Mouse (Mus musculus): ENCODE results near the gene Mapk1.
A peak's percentile ranks its signal among the peaks of the same experiment; 100 is the strongest.
"Not testable (repeated sequence)": the region's sequence is repeated elsewhere in the genome, so short reads cannot be mapped to it uniquely, and the experiment has no call there.

Gene Mapk1

DNA sequence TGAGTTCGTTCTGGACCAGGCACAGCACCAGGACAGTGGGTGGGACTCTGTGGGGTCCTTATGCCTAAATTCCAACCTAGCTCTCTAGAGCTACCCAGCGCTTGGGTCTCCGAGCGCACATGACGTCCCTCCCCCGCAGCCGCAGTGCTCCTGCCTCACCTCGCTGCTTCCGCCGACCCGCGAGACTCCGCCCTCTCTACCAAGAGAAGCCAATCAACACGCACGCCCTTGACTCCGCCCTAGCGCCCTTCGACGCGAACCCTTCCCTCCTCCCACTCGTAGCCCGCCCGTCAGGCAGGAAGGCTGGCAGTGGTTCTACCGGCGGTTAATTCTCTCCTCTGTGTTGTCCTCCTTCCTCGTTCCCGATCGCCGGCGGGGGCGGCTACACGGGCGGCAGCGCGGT, at the start of gene Mapk1:
Mapk1 (plus strand) TSS at position 252 of the 403 bp plus-strand sequence.
- DNase-seq (ENCODE audit: low spot score), result peak; percentile 97

DNA sequence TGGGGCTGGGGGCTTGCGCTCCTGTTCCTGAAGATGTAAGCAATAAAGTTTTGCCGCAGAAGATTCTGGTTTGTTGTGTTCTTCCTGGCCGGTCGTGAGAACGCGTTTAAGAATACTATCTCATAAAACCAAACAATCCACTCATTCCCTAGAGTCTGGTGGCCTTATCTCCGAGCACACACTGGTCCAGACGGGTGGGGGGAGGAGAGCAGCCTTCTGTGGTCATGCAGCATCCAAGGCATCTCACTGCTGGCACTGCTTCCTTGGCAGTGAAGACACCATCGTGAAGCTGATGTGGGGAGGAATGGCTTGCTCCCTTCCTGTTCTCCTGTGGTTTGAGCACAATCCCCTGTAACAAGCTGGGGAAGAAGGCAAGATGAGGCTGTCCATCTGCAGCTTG, 43.6 kb upstream of the Mapk1 start:
- DNase-seq (ENCODE audit: low spot score), result no peak

DNA sequence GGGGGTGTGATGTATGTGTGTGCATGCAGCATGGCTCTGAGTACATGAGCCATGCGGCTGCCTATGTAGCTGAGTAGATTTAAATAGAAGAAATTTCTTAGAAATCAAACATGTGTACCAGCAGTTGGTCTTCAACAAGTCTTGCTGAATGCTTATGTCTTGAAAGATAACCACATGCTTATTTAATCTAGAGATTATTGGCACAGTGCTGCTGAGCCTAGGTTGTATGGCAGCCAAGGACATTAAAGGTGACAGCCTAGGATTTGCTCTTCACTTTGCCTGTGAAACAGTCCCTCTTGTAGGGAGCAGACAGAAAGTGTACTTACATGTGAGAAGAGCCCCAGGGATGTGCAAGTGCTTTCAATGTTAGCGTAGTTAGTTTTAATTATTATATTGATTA, 42.1 kb upstream of the Mapk1 start:
- DNase-seq (ENCODE audit: low spot score), result no peak

DNA sequence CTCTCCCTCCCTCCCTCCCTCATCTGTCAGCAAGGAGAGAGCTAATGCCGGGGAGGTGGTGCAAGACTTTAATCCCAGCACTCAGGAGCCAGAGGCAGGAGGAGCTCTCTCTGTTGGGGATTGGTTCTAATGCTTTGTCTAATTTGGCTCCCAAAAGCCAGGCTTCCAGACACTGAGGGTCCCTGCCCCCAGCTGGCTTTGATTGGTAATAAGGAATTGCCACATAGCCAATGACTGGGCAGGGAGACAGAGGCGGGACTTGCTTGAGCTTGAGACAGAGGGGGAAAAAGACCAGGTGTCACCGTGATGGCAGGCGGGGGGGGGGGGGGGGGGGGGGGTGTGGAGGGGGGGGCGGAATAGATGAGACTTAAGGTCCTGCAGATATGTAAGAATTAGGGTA, 24.6 kb upstream of the Mapk1 start:
- DNase-seq (ENCODE audit: low spot score), result peak; percentile 28

DNA sequence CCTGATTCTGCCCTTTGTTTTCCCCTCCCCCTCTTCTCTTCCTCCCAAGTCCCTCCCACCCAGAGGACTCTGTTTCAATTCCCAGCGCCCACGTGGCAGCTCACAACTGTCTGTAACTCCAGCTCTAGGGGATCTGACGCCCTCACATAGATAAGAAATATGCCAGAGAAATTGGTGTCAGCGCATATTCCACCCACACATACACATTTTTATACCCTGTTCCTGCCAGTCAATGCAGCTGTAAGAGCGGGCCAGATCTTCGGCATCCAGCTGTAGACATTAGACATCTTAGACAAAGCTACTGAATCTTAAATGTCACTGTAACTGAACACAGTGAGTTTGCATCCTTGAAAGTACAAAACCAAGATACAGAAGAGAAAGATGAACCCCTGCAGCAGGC, 23.3 kb upstream of the Mapk1 start:
- no peak for DNase-seq (ENCODE audit: low spot score)

DNA sequence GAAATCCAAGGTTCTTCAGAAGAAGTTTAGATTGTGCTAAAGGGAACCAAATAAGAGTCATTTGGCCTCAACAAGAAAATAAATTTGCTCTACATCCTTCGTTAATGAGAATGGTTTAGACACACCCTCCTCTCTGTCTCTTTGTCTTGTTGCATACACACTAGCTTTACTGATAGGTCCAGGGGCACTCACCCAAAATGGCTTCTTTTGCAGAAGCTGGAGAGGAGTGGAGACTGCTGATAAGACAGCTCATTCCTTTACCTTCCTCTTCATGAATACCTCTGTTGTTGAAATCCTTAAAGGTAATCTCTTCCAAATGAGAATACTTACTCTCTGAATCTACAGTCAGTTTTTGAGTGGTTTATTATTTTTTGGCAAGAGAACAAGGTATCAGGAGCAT, 18.0 kb upstream of the Mapk1 start:
- DNase-seq (ENCODE audit: low spot score), result no peak

DNA sequence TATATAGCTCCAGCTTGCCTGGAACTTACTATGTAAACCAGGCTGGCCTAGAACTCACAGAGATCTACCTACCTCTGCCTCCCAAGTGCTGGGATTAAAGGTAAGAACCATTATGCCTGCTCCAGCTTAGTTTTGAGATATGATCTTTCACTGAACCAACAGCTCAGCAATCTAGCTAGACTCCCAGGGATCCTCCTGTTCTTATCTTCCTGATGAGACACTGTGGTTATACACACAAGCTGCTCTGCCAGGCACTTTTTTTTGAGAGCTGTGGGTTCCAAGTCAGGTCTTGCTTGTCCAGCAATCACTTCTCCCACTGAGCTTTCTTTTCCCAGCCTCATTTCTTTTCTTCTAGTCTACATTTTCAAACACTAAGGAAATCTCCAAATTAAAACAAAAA, 16.9 kb upstream of the Mapk1 start:
- DNase-seq (ENCODE audit: low spot score), result no peak

DNA sequence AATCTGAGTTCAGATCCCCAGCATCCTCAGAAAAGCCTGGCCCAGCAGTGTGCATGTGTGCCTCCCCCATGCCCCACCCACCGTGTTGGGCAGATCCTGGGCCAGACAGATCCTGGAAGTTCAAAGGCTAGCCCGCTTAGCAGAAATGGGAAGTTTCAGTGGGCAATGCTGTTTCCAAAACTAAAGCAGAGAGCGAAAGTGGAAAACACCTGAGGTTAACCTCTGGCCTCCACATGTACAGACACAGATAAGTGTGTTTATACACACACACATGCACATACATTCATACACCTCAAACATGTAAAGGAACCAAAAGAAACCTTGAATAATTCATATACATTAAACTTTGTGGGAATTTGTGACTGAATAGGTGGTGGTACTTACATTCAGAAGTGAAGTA, 5.1 kb upstream of the Mapk1 start:
- no peak for DNase-seq (ENCODE audit: low spot score)

DNA sequence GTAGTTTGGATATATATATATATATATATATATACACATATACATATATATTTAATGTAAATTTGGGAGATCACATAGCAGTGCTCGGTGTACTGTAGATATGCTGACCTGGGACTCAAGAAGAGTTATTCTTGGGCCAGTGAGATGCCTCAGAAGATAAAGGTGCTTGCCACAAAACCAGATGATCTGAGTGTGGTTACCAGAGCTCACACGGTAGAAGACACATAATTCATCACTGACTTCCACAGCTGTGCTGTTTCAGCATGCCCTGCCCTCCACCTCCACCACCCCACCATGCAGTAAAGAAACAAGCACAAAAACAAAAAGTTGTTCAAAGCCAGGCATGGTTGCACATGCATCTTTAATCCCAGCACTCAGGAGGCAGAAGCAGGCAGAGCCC, 4.4 kb upstream of the Mapk1 start:
- DNase-seq (ENCODE audit: low spot score), result no peak

DNA sequence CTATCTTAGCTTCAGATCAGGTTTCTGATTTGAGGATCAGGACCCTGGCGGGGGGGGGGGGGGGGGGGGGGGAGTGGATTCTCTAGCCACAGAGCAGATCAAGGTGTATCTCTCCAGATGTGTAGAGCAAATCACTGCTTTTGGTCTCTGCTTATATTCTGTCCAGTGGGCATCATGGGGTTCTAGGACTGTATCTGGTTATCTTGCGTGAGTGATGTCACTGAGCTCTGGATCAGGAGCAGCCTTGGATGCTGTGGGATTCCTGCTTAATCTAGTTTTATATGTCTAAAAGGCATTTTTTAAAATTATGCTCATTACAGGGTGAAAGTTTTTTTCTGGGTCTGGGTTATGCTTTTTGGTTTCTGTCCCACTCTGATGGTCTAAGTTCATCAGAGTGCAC, 546 bp upstream of the Mapk1 start:
- no peak for DNase-seq (ENCODE audit: low spot score)

DNA sequence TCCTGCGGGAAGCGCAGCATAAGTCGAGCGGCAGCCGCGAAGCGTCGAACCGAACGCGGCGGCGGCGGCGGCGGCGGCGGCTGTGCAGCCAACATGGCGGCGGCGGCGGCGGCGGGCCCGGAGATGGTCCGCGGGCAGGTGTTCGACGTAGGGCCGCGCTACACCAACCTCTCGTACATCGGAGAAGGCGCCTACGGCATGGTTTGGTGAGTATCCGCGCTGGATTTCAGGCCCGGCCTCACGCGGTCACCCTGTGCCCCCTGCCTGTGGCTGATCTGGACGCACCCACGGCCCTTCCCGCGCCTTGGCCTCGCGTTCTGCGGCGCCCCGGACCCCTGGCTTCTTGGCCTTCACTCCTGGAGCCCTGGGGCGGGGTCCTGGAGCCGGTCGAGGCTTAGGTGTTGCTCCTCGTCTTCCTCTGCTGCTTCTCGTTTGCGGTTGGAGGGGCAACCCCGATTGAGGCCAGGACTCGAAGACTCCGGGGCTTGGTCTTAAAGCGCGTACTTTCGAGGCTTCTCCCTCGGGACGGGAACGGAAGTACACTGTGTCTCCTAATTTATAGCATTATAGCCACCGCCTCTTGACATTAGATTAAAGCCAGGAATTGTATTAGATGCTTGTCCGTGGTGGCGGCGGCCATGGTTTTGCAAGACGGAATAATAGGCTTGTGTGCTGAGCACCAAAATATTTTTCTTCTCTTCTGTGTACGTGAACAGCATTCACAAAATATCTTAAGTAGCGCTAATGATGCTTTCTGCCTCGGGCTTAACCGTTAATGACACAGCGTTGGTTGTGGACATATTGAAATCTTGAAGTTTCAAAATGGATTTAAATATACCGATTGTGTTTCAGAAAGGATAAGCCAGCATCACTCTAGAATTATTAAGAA, 596 bp downstream of the Mapk1 start:
- DNase-seq (ENCODE audit: low spot score), result peak; percentile 80

DNA sequence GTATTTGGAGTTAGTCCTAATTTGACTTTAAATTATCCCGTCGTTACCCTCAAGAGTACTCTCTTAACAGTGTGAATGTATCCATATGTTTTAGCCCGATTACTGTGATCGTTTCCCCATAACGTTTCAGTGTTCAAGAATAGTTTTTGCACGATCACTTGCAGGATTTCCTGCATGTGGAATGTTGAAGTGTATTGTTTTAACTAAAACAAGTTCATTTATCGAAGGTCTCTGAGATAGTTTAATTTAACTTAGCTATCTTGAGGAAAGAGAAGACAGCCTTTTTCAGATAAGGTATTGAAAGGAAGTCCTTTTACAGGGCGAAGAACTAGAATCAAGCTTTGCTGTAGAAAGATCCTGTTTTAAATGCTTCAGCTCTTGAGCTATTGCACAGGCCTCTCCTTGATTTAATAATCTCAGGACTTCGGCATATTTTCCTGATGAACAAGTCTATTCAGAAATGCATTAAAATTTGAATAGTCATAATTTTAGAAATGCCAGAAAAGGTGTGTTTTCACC, 1.3 kb downstream of the Mapk1 start:
- DNase-seq (ENCODE audit: low spot score), result no peak

DNA sequence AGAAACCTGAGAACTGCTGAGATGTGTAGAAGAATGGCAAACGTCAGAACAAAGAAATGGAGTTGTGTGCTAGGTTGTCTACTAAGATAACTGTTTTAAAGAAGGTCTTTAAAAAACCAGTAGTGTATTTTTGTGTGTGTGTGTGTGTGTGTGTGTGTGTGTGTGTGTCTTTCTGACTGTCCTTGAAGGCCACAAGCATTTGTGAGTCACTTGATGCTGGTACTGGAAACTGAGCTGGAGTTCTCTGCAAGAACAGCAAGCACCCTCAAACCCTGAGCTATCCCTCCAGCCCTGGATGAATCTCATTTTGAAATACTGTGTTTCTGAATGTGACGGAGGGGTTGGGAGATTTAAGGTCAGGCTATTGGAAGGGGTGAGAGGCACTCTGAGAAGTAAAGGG, 4.1 kb downstream of the Mapk1 start:
- DNase-seq (ENCODE audit: low spot score), result no peak

DNA sequence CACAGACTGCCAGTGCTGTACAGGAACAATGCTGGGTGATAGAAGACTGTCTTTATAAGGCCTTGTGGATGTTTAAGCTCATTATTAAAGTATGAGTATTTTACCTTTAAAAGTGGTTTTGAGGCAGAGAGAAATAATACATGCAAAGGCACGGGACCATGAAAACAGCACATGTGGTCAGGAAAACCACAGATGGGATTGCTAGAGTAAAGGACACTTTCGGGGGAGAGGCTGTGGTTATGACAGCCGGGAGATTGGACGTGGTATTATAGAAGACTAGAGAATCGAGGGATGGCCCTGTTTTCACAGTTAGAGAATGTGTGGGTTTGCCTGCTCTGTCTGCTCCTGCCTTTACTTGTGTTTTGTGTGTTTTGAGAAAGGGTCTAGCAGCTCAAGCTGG, 5.7 kb downstream of the Mapk1 start:
- DNase-seq (ENCODE audit: low spot score), result no peak

DNA sequence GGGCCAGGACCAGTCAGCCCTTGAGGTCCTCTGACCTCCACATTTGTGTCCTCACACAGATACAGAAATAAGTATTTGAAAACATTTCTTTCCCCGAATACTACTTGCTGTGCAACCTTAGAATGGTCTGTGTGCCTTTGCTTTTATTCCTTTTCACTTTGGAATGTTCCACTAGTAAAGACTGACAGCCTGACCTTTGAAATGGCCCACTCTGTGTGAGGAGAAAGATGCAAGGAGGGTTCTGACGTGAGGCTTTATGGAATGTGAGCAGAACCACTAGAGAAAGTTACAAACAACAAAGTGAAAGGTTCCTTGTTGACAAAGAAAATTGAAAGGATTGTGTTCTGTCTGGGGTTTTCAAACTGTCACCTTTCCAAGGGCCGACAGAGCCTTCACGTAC, 6.8 kb downstream of the Mapk1 start:
- DNase-seq (ENCODE audit: low spot score), result no peak

DNA sequence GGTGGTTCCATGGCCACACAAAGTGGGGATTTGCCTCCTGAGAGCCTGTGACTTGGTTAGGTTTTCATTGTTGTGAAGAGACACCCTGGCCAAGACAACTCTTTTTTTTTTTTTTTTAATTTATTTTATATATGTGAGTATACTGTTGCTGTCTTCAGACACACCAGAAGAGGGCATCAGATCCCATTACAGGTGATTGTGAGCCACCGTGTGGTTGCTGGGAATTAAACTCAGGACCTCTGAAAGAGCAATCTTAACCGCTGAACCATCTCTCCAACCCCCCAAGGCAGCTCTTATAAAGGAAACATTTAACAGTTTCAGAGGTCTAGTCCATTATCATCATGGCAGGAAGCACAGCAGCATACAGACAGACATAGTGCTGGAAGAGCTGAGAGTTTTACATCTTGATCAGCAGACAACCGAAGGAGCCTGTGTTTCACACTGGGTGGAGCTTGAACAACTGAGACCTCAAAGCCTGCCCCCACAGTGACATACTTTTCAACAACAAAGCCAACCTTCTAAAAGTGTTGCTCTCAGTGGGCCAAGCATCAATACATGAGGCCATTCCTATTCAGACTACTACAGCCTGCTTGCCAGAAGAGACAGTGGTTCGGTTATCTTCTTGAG, 11.4 kb downstream of the Mapk1 start:
- no peak for DNase-seq (ENCODE audit: low spot score)

DNA sequence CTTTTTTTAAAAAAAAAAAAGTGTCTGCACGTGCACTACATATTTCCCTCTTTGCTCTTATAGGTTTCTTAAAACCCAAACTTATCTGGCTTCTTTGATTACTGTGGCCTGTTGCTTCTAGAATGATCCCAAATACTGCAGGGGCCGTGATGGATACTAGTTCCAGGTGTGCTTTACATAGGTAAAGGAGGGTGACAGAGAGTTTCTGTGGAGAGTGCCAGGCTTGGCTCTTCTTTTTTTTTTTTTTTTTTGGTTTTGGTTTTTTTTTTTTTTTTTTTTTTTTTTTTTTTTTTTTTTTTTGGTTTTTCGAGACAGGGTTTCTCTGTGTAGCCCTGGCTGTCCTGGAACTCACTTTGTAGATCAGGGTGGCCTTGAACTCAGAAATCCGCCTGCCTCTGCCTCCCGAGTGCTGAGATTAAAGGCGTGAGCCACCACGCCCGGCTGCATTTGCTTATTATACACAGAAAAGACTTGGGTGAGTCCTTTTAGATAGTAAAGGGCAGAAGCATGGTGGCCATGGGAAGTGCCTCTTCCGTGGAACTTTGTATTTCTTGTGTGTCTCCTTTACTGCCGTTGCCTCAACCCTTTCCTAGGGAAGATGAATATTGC, 13.0 kb downstream of the Mapk1 start:
- DNase-seq (ENCODE audit: low spot score), result not testable (repeated sequence)

DNA sequence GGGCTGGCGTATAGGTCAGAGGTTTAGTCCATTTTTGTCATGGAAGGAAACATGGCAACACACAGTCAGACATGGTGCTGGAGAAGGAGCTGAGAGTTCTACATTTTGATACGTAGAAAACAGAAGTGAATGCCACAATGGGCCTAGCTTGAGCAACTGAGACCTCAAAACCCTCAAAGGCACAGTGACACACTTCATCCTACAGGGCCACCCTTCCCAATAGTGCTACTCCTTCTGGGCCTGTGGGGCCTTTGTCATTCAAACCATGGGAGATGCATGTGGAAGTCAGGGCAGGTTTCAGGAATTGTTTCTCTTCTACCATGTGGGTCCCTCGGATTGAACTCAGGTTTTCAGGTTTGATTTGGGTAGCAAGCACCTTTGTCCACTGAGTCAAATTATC, 17.9 kb downstream of the Mapk1 start:
- DNase-seq (ENCODE audit: low spot score), result no peak

DNA sequence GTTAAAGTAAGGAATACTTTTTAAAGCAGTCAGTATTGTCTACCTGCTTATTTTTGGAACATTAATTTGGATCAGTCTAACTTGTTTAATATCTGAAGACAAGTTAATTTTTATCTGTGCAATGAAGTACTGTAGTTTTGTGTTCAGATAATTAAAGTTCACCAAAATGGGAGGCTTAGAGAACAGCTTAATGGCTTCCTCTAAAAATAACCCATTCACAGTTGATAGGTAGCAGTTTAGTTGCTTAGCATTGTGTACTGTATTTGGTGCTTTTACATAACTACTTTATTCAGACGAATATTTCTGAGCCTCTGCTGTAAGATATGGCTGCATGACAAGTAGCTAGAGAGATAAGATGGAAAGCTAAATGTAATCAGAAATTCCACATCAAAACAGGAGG, 23.9 kb downstream of the Mapk1 start:
- DNase-seq (ENCODE audit: low spot score), result no peak

DNA sequence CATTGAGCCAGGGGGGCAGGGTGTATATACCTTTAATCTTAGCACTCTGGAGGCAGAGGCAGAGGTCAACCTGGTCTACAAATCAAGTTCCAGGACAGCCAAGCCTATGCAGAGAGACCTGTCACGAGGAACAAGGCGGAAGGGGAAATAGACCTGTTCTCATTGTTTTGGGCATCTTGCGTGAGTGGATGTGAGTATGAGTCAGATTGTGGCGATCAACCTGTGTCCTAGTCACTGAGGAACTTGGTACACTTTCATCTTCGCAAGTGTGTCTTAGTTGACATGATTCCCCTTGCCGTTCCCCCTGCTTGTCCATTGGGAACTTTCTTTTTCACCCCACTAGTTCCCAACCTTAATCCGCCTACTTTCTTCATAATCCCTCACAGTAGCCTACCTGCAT, 26.9 kb downstream of the Mapk1 start:
- no peak for DNase-seq (ENCODE audit: low spot score)

DNA sequence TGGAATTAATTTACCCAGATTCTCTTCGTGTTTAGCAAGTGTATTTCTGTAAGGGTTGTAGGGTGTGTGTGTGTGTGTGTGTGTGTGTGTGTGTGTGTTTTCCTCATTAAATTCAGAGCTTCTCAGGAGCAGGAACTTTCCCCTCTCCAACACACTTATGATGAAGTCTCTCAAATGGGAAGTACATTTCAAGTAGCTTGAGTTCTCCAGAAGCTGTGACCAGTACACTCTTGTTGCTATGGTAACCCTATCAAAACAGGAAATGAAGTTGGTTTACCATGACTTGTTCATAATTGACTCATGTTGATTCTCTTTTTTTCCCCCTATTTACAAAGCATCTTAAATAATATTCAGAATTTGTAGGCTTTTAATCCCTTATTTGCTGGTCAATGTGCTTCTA, 29.4 kb downstream of the Mapk1 start:
- peak; percentile 6 for DNase-seq (ENCODE audit: low spot score)

DNA sequence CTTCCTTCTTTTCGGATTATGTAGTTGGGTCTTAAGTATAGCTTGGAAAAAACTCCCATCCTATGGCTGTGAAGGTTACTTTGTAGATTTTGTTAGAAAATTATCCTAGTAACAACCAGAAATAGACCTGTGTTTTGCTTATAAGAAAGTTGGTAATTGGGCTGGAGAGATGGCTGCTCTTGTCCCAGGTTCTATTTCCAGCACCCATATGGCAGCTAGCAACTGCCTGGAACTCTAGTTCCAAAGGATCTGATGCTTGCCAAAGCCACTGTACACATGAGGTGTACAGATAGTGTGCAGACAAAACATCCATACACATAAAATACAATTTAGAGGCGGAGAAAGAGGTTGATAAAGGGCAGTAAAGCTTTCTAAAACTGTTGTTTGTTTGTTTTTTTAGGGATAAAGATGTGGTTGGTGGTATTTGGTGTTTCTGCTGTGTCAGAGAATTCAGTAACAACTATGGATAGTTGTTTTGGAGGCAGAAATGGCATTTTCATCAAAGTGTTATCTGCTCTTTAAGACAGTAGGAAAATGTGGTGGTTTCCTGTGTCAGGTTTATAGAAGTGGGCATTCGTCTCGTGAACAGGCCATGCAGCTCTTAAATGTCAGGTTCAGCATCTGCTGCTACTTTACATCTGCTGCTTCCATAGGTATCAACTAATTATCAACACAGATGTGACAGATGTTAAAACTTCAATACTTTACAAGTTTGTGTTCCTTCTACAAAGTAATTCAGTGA, 32.1 kb downstream of the Mapk1 start:
- DNase-seq (ENCODE audit: low spot score), result no peak

All from embryo, embryonic 10.5 days (tissue).